Mouse (Mus musculus) testis, adult 2 months (tissue): ENCODE measurements around the gene Tcl1b3. TPM values are rescaled to one million over a fixed set of nuclear protein-coding genes. Genes with fewer than 3 reads are reported as not detected.
"Not testable (repeated sequence)": the region's sequence is repeated elsewhere in the genome, so short reads cannot be mapped to it uniquely, and the experiment has no call there.

ENCODE experiments used
- H3K27ac ChIP-seq: fragments of 200-500 bp; 2 replicates; pipeline ENCODE4 v1.5.1; 2012; ENCODE audit warnings: low read depth, low read length; ENCODE audit not compliant: control insufficient read depth, insufficient read depth
- H3K27me3 ChIP-seq: fragments of 200-500 bp; 2 replicates; pipeline ENCODE4 v1.6.1; 2012; ENCODE audit warnings: mild to moderate bottlenecking, low read length, moderate library complexity; ENCODE audit not compliant: control insufficient read depth, insufficient read depth
- H3K36me3 ChIP-seq: fragments of 200-500 bp; 2 replicates; pipeline ENCODE4 v1.6.1; 2012; ENCODE audit warnings: mild to moderate bottlenecking, low read length; ENCODE audit not compliant: control insufficient read depth, insufficient read depth
- H3K4me1 ChIP-seq: fragments of 200-500 bp; 2 replicates; pipeline ENCODE4 v1.6.1; 2012; ENCODE audit warnings: low read length; ENCODE audit not compliant: control insufficient read depth, insufficient read depth
- H3K4me3 ChIP-seq: fragments of 200-500 bp; 2 replicates; pipeline ENCODE4 v1.5.1; 2012; ENCODE audit warnings: low read depth, mild to moderate bottlenecking, low read length, moderate library complexity, mixed read lengths; ENCODE audit not compliant: control insufficient read depth
- CTCF ChIP-seq: fragments of 200-500 bp; IDR thresholded peaks from 2 replicates; pipeline ENCODE4 v1.5.1; 2012; ENCODE audit warnings: low read depth, mild to moderate bottlenecking, inconsistent platforms, low read length, moderate library complexity; ENCODE audit not compliant: control insufficient read depth, insufficient read depth, insufficient replicate concordance
- POLR2A ChIP-seq: fragments of 200-500 bp; IDR thresholded peaks from 2 replicates; pipeline ENCODE4 v1.6.1; 2012; ENCODE audit warnings: low read depth, mild to moderate bottlenecking, inconsistent platforms, low read length, moderate library complexity; ENCODE audit not compliant: control insufficient read depth
- polyA plus RNA-seq: library from polyadenylated mRNA; depleted of rRNA; stranded (reverse); fragments of >200 nt; gene quantifications from 2 replicates; pipeline ENCODE4 v1.2.3, GENCODE M21; 2012; rRNA removed

The Tcl1b3 gene
- not detected in 2 replicates for polyA plus RNA-seq

GRCm38 (mm10) chr12:105190743-105191142 lies at the start of gene Tcl1b3:
TSS of gene Tcl1b3 (plus strand) at chr12:105191043.
- not testable (repeated sequence) for H3K36me3 ChIP-seq, H3K27ac ChIP-seq, H3K27me3 ChIP-seq, H3K4me3 ChIP-seq, H3K4me1 ChIP-seq

GRCm38 (mm10) chr12:105143096-105143495 lies 47.7 kb upstream of the Tcl1b3 start:
- Histone ChIP-seq H3K36me3 (no peaks in the 10 kb centered on the region), H3K4me3 (no peak overlapping the region), H3K27ac (no peak overlapping the region), H3K4me1 (no peaks in the 10 kb centered on the region), H3K27me3 (no peaks in the 10 kb centered on the region)
- TF ChIP-seq POLR2A, result no peak
- TF ChIP-seq CTCF, result no peak

- H3K36me3 ChIP-seq, H3K27ac ChIP-seq, H3K4me3 ChIP-seq, H3K27me3 ChIP-seq, H3K4me1 ChIP-seq: not testable (repeated sequence)
Observed at GRCm38 (mm10) chr12:105144928-105145327, 45.9 kb upstream of the Tcl1b3 start.

GRCm38 (mm10) chr12:105145714-105146113 lies 45.1 kb upstream of the Tcl1b3 start, which contains the start of gene Tcl1b2:
TSS of gene Tcl1b2 (plus strand) at chr12:105146014.
- TF ChIP-seq POLR2A (no peak), CTCF (no peak)

GRCm38 (mm10) chr12:105155286-105155685 lies 35.6 kb upstream of the Tcl1b3 start:
- not testable (repeated sequence) for H3K27me3 ChIP-seq, H3K36me3 ChIP-seq, H3K4me1 ChIP-seq, H3K4me3 ChIP-seq, H3K27ac ChIP-seq

More at GRCm38 (mm10) chr12:105145714-105146113, 45.1 kb upstream of the Tcl1b3 start, which contains the start of gene Tcl1b2:
- Histone ChIP-seq H3K27me3 (no peaks in the 10 kb centered on the region), H3K4me3 (no peak within 1 kb of the TSS), H3K27ac (no peak within 1 kb of the TSS), H3K4me1 (no peaks in the 10 kb centered on the region), H3K36me3 (no peaks in the 10 kb centered on the region)

- Histone ChIP-seq H3K36me3 (no peaks in the 10 kb centered on the region), H3K4me1 (no peaks in the 10 kb centered on the region), H3K4me3 (no peak overlapping the region), H3K27ac (no peak overlapping the region), H3K27me3 (no peaks in the 10 kb centered on the region)
- TF ChIP-seq POLR2A (no peak), CTCF (no peak)
Observed at GRCm38 (mm10) chr12:105158842-105159241, 32.0 kb upstream of the Tcl1b3 start.

GRCm38 (mm10) chr12:105159390-105159789 lies 31.5 kb upstream of the Tcl1b3 start, which contains the start of gene Tcl1b1:
TSS of gene Tcl1b1 (plus strand) at chr12:105159690.
- Histone ChIP-seq H3K4me1 (no peaks in the 10 kb centered on the region), H3K27me3 (no peaks in the 10 kb centered on the region)

GRCm38 (mm10) chr12:105166734-105167133 lies 24.1 kb upstream of the Tcl1b3 start:
- Histone ChIP-seq H3K36me3 (no peaks in the 10 kb centered on the region), H3K4me1 (no peaks in the 10 kb centered on the region), H3K27ac (no peak overlapping the region), H3K27me3 (no peaks in the 10 kb centered on the region), H3K4me3 (no peak overlapping the region)
- TF ChIP-seq CTCF, result no peak
- TF ChIP-seq POLR2A, result no peak

More at GRCm38 (mm10) chr12:105159390-105159789, 31.5 kb upstream of the Tcl1b3 start, which contains the start of gene Tcl1b1:
- H3K36me3 ChIP-seq, result no peaks in the 10 kb centered on the region
- no peak within 1 kb of the TSS for H3K27ac ChIP-seq
- no peak for TF ChIP-seq POLR2A
- no peak for TF ChIP-seq CTCF
- no peak within 1 kb of the TSS for H3K4me3 ChIP-seq
